Mouse (Mus musculus): ENCODE measurements around the gene Dzip1. TPM values are rescaled to one million over a fixed set of nuclear protein-coding genes. Genes with fewer than 3 reads are reported as not detected.
A peak's percentile ranks its signal among the peaks of the same experiment; 100 is the strongest.

Dzip1 gene
- total RNA-seq, 2 experiments from 2014 or later, result 2.2 to 2.6 TPM

DNA sequence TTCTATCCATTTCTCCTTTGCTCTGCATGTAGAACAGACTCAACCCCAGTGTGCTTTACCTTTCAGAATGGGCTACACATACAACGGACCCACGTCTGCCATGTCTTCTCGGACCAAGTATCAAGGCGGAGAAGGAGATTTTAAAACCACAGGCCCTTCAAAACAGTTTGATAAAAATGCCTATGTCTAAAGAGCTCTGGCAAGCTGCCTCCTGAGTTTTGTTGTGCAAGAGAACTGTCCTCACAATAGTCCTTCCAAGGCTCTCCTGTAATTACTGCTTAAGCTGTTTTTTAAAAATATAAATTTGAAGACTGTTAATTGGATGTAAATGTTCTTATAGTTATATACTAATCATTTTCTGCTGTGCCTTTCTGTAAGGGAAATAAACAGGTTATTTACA is 51.1 kb downstream of the Dzip1 start:
- DNase-seq, result no peak

- no peak for DNase-seq
These were observed 55.5 kb downstream of the Dzip1 start for GRCm38 (mm10) chr14:118869712-118870111.

DNA sequence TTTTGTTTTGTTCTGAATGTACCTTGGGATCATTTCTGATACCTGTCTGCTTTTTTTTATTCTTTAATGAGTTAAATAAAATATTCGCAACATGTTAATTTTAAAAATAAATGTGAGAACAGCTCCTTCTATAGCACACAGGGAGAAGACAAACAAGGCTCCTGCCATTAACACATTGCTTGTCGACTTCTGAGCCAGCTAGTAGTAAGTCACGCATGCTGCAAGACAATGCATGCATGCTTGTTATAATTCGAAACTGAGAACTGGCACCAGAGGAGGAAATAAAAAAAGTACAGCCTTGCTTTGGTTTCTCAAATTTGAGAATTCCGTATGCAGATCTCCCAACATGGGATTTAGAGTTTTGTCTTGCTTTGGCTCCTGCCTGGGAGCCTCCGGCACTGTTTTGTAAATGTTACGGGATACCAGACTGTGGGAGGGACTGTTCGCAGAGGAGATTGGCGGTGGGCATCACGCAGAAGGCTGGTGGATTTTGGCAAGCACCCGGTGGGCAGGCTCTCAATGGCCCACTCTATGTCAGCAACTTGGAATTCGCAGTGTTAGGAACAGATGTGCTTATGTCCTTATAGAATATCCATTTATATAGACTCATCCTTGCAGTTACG is 57.0 kb downstream of the Dzip1 start:
- DNase-seq, result no peak

GRCm38 (mm10) chr14:118867366-118867765 is 57.9 kb downstream of the Dzip1 start:
- no peak for DNase-seq

DNA sequence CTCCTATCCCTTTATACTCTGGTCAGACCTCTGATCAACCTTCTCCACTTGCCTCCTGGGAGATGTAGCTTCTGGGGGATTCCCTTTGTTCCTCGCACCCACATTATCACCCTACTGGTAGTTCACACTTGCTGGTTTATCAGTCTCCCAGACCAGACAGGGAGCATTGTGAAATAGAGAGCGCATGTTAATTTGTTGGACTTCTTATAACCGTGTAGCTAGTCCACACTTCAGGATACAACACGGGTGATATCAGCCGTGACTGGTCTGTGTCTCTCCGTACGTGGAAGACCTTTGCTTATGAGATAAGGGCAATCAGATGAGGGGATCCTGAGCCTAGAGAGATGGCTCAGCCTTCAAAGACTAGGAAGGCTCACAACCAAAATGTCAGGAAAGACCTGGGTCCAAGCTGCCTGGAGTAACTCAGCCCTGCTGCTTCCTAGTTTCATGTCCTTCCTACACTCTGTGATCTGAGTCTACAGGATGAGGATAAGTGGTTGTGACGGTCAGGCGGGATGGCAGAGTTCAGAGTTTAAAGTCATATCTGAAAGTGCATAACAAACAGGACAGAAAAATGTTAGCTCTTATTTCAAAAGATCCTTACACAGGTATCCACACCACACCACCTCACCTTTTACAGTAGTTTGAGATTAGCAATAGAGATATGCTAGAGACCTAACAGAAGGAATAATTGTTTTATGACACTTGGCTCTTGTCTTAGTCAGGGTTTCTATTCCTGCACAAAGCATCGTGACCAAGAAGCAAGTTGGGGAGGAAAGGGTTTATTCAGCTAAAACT is 59.0 kb downstream of the Dzip1 start:
- DNase-seq, result no peak

DNA sequence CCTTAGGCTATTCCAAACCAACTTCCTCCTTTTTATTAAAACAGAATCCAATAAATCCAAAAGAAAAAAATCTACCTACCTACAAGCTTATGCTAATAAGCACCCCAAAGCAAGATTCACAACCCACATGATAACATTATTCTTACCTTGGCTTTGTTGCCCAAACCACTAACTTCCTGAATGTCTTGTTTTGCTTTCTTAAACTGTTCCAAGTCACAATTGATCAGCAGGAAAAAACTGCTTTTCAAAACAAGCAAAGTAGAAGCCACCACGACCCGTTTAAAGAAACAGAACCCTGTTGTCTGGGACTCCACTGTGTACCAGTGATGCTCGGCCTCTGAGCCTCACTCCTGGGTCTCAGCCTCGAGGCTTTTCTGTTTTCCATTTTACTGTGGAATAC is 60.4 kb downstream of the Dzip1 start:
- DNase-seq, result no peak

DNA sequence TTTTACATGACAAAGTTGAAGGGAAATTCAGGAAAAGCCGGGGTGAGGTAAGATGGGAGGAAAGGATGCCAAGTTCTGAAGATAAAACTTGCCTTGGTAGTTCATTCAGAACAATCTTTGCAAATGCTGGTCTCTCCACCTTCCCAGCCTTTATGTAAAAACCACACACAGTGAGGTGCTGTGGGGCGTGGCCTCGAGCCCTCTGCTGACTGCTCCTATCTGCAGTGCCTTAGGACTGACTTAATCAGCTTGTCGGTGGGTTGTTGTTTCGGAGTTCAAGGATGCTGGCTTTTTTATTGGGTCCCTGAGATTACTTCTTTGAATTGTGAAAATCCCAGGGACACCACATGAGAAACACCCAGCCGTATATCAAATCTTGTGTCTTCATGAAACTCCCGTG is 63.0 kb downstream of the Dzip1 start:
- no peak for DNase-seq

DNA sequence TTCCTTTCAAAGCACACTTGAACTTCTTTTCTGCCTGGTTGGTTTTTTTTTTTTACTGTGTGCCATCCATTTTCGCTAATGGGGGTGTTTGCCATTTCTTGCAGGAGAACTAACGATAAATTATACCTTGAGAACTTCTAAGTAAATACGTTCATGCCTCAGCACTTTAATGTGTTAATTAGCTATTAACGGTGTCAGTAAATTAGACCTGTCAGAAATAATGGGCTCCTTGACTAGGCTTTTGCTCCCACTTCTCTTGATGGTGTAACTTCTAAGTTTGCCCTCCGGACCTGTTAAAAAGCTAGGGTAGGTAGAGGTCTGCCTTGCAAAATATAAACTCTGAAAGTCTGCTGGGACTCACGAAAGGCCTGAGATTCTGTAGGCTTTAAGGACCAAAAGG is 66.9 kb downstream of the Dzip1 start:
- DNase-seq, result no peak

- no peak for DNase-seq
These were observed 68.7 kb downstream of the Dzip1 start for GRCm38 (mm10) chr14:118856563-118856962.

DNA sequence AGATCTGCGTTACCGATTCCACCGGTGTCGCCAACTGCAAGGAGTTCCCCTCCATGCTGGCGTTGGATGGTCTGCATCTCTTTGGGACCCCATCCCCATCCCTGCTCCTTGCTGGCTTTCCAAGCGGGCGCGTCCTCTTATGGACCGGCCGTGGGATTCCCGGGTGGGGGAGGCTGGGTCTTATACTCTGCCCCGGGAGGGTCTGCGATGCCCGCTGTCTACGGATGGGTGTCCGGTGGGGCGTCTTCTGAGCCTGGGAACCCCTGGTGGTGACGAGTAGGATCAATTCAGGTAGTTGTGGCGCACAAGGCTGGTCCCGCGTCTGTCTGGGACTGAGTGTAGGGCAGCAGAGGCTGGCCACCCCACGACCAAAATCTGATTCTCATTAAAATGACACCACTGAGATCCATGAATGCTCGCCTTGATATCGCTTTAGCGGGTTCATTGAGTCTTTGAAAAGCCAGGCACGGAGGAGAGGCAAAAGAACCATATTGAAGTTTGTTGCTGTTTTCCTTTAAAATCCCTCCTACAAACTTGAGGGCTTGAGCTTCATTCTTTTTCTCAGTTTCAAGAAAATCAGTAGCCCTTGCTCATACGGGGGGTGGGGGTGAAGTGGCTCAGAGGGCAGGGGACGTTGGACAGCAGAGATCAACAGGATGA is 70.0 kb downstream of the Dzip1 start:
- DNase-seq, result no peak

- DNase-seq, result peak; percentile 19
These were observed 70.7 kb downstream of the Dzip1 start for GRCm38 (mm10) chr14:118854371-118855114.

GRCm38 (mm10) chr14:118851496-118852107 is 73.7 kb downstream of the Dzip1 start:
- no peak for DNase-seq

DNA sequence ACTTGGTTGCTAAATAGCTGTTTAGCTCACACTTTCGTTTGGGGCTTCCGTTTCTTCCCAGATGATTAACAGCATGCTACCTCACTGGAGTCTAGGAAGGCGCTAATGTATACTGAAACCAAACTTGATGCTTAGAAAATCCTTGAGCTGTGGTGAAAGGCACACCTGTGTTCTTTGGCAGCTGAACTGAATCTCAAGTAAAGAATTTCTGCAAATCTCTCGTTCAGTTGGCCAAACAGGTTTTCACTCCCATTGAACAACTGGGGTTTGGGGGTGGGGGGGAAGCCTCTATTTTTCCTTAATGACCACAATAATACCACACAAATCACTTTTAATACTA is 74.6 kb downstream of the Dzip1 start:
- no peak for DNase-seq

DNA sequence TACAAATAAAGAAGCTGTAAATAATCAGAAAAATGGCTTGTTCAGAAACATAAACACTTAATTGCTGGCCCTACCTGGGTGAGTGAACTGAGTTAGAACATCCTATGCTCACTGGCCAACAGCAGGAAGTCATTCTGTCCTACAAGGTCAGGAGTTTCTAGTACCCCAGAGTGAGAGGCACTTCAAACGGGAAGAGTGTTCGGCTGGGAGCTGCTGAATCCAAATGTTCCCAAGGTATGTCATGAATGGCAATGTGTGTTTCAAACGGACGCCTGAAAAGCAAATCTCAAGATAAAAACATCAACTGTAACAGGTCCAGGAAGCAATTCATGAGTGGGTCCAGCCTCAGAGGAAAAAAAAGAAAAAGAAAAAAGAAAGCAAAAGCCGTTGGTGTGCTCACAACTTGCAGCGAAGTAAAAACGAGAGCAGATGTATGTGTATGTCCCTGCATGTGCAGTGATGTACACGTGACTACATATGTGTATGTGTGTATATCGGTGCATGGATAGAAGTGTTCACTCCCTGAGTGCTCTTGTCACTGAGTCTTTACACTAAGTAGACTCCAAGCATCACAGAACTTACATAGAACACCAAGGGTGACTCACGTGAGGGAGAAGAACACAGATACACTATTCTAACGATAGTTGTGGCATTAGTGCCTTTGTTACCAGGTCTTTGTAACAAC is 75.1 kb downstream of the Dzip1 start:
- DNase-seq, result no peak

DNA sequence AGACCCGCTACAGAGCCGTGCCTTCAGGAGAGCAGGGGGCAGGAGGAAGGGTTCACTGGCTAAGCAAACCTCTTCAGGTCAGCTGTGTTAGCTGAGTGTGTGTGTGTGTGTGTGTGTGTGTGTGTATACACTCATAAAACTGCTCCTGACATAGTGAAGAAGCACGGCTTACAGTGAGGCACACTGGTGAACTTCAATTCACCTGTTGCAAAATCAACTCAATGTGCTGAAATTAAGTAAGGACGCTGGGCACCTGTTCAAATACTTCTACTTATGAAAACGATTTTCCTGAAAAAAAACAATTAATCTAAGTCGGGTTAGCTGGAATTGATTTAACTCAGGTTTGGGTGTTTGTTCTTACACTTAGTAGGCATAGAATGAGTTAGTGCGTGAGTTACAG is 77.1 kb downstream of the Dzip1 start:
- DNase-seq, result no peak

DNA sequence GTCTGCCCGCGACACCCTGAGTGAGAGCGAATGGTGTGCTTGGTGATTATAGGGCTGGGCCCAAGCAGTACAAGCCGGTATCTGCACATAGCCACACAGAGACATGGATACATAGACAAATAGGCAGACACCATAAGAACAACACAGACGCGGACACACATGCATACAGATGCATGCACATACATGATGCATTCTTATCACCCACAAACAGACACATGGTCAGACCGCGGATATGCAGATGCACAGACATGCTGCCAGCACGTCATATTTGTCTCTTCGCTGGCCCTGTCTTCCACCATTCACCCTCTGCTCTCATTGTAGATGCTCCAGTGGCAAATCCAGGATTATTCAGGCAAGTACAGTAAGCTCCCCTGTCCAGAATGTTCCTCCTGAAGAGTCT is 78.4 kb downstream of the Dzip1 start:
- no peak for DNase-seq

GRCm38 (mm10) chr14:118842353-118842752 is 82.9 kb downstream of the Dzip1 start:
- no peak for DNase-seq

GRCm38 (mm10) chr14:118840027-118840426 is 85.2 kb downstream of the Dzip1 start:
- DNase-seq, result no peak

GRCm38 (mm10) chr14:118839416-118839815 is 85.8 kb downstream of the Dzip1 start:
- DNase-seq, result peak; percentile 27

DNA sequence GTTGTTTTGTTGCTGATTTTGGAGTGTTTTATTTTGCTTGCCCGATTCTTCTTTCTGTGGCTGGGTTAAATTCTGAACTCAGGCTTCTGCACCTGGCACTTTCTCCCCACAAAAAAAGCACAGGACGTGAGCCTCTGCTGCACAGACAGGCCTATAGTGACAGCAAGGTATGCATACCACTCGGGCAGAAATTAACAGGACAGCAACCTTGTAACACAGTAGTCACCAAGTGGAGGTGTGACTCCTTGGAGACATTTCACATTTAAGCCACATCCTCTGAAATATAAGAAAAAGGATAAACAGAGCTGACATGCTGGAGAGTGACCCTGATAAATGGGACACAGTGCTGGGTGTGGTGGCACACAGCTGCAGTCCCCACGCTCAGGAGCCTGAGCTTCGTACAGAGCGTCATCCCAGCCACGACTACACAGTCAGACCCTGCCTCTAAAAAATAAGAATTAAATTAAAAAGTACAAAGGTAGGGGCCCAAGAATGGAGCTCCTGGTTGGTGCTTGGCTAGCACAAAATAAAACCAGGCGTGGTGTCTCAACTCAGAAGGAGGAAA is 86.6 kb downstream of the Dzip1 start:
- DNase-seq, result no peak

GRCm38 (mm10) chr14:118836754-118837153 is 88.5 kb downstream of the Dzip1 start:
- DNase-seq, result no peak

All from gastrocnemius, postnatal 25 days (tissue).